Mouse (Mus musculus): ENCODE data around the gene Sytl3. TPM values are rescaled to one million over a fixed set of nuclear protein-coding genes. Genes with fewer than 3 reads are reported as not detected.
"Not testable (repeated sequence)": the region's sequence is repeated elsewhere in the genome, so short reads cannot be mapped to it uniquely, and the experiment has no call there.

Sytl3 gene
- polyA plus RNA-seq, 1 experiment from 2014 or later = 0.90 TPM

GRCm38 (mm10) chr17:6640771-6641429 lies 18.0 kb upstream of the Sytl3 start:
- ATAC-seq (ENCODE audit: low read depth) = peak; percentile 94
- WGBS = 48% methylated on average over 14 of the region's 14 CpGs
- peak overlapping the region; percentile 75 for H3K27ac ChIP-seq (ENCODE audit: low read length)
- not testable (repeated sequence) for H3K4me2 ChIP-seq (ENCODE audit: low read depth, low read length); H3K4me3 ChIP-seq (ENCODE audit: low read length); H3K4me1 ChIP-seq (replicated peaks; ENCODE audit: control insufficient read depth, insufficient read depth, low read length); H3K9me3 ChIP-seq (ENCODE audit: control insufficient read depth, low read length); H3K36me3 ChIP-seq (ENCODE audit: control insufficient read depth, insufficient read depth, low read length); H3K27me3 ChIP-seq (ENCODE audit: control insufficient read depth, insufficient read depth, low read depth, low read length); H3K9ac ChIP-seq (ENCODE audit: low read length)

DNA sequence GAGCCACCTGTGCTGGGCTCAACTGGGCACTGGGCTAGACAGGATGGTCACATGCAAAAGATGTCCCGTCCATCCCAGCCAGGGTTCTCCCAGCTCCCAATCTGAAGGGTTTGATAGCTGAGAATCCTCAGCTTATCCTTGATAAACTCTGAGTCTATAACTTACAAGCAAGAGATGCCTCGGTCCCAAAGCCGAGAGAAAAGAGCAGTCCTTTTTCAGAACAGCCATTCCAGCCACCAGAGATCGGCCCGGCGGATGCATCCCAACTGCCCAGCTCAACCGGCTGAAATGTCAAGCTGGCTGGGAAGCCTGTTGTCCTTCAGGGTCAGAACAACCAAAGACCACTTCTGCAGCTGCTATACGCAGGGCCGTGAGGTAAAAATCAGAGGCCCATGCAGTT lies 14.7 kb upstream of the Sytl3 start:
- H3K4me2 ChIP-seq (ENCODE audit: low read depth, low read length); ATAC-seq (ENCODE audit: low read depth); H3K4me1 ChIP-seq (replicated peaks; ENCODE audit: control insufficient read depth, insufficient read depth, low read length); H3K36me3 ChIP-seq (ENCODE audit: control insufficient read depth, insufficient read depth, low read length); H3K27ac ChIP-seq (ENCODE audit: low read length); H3K27me3 ChIP-seq (ENCODE audit: control insufficient read depth, insufficient read depth, low read depth, low read length); H3K9me3 ChIP-seq (ENCODE audit: control insufficient read depth, low read length); H3K9ac ChIP-seq (ENCODE audit: low read length); H3K4me3 ChIP-seq (ENCODE audit: low read length): not testable (repeated sequence)
- 87% methylated on average over 9 of the region's 9 CpGs for whole genome bisulfite sequencing

- H3K9me3 ChIP-seq (ENCODE audit: control insufficient read depth, low read length); H3K27me3 ChIP-seq (ENCODE audit: control insufficient read depth, insufficient read depth, low read depth, low read length); H3K36me3 ChIP-seq (ENCODE audit: control insufficient read depth, insufficient read depth, low read length); H3K4me2 ChIP-seq (ENCODE audit: low read depth, low read length); H3K4me3 ChIP-seq (ENCODE audit: low read length); H3K9ac ChIP-seq (ENCODE audit: low read length); H3K27ac ChIP-seq (ENCODE audit: low read length); ATAC-seq (ENCODE audit: low read depth); H3K4me1 ChIP-seq (replicated peaks; ENCODE audit: control insufficient read depth, insufficient read depth, low read length): not testable (repeated sequence)
- WGBS = 89% methylated on average over 4 of the region's 4 CpGs
Measured at GRCm38 (mm10) chr17:6644673-6645072, 14.2 kb upstream of the Sytl3 start.

DNA sequence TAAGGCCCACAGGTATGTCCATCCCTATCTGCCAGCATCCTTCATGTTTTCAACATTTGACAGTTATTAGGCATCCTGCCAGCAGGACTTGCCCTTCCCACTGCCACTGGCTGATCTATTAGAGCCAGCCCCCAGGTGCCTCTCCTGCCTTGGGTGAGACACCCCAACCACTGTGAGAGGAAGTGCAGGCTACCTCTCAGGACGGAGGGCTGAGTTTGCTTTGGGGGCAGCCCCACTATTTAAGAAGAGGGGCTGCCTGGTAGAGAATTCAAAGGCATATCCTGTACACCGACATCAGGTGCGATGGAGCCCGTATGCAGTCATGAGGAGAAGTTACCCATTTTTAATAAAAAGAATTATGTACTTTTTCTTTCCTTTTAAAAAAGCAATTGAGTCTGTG lies 13.2 kb upstream of the Sytl3 start:
- H3K4me3 ChIP-seq (ENCODE audit: low read length); H3K4me1 ChIP-seq (replicated peaks; ENCODE audit: control insufficient read depth, insufficient read depth, low read length); H3K4me2 ChIP-seq (ENCODE audit: low read depth, low read length); ATAC-seq (ENCODE audit: low read depth); H3K27ac ChIP-seq (ENCODE audit: low read length); H3K36me3 ChIP-seq (ENCODE audit: control insufficient read depth, insufficient read depth, low read length); H3K9me3 ChIP-seq (ENCODE audit: control insufficient read depth, low read length); H3K27me3 ChIP-seq (ENCODE audit: control insufficient read depth, insufficient read depth, low read depth, low read length); H3K9ac ChIP-seq (ENCODE audit: low read length): not testable (repeated sequence)
- WGBS = 76% methylated on average over 2 of the region's 4 CpGs

DNA sequence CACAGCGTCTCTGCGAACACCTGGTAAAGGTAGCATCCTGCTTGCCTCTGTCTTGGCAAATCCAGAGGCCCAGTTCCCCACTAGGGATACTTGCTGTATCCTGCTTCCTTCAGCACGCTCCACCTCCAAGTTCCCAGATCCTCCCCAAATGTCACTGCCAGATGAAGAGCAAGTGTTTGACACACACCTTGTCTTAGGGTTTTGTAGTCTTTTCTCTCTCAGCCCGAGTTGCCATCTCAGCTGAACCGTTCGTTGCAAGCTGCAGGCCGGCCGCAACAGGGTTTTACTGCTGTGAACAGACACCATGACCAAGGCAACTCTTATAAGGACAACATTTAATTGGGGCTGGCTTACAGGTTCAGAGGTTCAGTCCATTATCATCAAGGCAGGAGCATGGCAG lies 12.1 kb upstream of the Sytl3 start:
- H3K9me3 ChIP-seq (ENCODE audit: control insufficient read depth, low read length); H3K36me3 ChIP-seq (ENCODE audit: control insufficient read depth, insufficient read depth, low read length); H3K4me3 ChIP-seq (ENCODE audit: low read length); ATAC-seq (ENCODE audit: low read depth); H3K27me3 ChIP-seq (ENCODE audit: control insufficient read depth, insufficient read depth, low read depth, low read length); H3K27ac ChIP-seq (ENCODE audit: low read length); H3K4me2 ChIP-seq (ENCODE audit: low read depth, low read length); H3K4me1 ChIP-seq (replicated peaks; ENCODE audit: control insufficient read depth, insufficient read depth, low read length); H3K9ac ChIP-seq (ENCODE audit: low read length): not testable (repeated sequence)
- WGBS = 89% methylated on average over 8 of the region's 8 CpGs

DNA sequence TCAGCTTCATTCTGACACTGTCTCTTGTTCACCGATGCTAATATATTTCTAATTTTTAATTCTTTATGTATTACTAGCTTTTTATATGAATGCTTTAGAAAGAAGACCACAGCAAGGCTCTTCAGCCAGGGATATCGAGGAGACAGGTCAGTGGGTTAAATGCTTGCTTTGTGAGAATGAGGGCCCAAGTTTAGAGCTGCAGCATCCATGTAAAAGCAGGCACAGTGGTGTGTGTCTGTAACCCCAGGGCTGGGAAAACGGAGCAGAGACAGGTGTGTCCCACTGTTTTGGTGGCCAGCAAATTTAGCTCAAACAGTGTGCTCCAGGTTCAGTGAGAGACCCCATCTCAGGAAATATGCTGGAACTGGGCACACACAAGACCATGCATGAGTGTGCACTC lies 11.4 kb upstream of the Sytl3 start:
- H3K4me3 ChIP-seq (ENCODE audit: low read length); H3K36me3 ChIP-seq (ENCODE audit: control insufficient read depth, insufficient read depth, low read length); H3K27ac ChIP-seq (ENCODE audit: low read length); H3K9ac ChIP-seq (ENCODE audit: low read length); H3K27me3 ChIP-seq (ENCODE audit: control insufficient read depth, insufficient read depth, low read depth, low read length); H3K9me3 ChIP-seq (ENCODE audit: control insufficient read depth, low read length); ATAC-seq (ENCODE audit: low read depth); H3K4me1 ChIP-seq (replicated peaks; ENCODE audit: control insufficient read depth, insufficient read depth, low read length); H3K4me2 ChIP-seq (ENCODE audit: low read depth, low read length): not testable (repeated sequence)
- 94% methylated on average over 3 of the region's 3 CpGs for whole genome bisulfite sequencing

- not testable (repeated sequence) for H3K9me3 ChIP-seq (ENCODE audit: control insufficient read depth, low read length); H3K27me3 ChIP-seq (ENCODE audit: control insufficient read depth, insufficient read depth, low read depth, low read length); H3K4me1 ChIP-seq (replicated peaks; ENCODE audit: control insufficient read depth, insufficient read depth, low read length); ATAC-seq (ENCODE audit: low read depth); H3K36me3 ChIP-seq (ENCODE audit: control insufficient read depth, insufficient read depth, low read length); H3K4me3 ChIP-seq (ENCODE audit: low read length); H3K9ac ChIP-seq (ENCODE audit: low read length); H3K27ac ChIP-seq (ENCODE audit: low read length); H3K4me2 ChIP-seq (ENCODE audit: low read depth, low read length)
- WGBS = 85% methylated on average over 6 of the region's 7 CpGs
Measured at GRCm38 (mm10) chr17:6650904-6651565, 7.9 kb upstream of the Sytl3 start.

DNA sequence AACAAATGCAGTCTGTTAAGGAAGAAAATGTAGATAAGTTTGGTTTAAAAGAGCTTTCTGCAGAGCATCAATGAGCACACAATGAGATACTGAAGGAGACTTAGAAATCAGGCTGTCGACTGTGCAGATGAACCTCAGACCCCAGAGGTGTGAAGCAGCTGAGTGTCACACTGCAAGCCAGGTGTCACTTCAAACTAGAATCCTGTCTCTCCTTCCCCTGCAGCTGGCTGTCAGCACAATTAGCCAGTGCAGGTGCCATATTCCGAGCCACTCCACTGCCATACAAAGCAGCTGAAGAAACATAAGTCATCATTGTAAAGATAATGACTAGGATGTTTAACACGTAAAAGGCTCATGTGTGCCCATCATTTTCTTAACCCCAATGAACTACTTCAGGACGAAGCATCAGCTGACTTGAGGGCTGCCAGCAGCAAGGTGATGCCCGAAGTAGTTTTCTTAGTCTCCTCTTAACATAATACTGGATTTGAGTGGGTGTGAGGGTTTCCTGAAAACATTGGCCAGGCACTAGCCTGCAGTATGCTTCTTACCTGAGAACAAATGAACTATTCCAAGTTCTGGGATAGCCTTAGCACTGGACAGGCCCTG lies 5.4 kb upstream of the Sytl3 start:
- not testable (repeated sequence) for ATAC-seq (ENCODE audit: low read depth); H3K9me3 ChIP-seq (ENCODE audit: control insufficient read depth, low read length); H3K4me2 ChIP-seq (ENCODE audit: low read depth, low read length); H3K9ac ChIP-seq (ENCODE audit: low read length); H3K36me3 ChIP-seq (ENCODE audit: control insufficient read depth, insufficient read depth, low read length); H3K4me3 ChIP-seq (ENCODE audit: low read length); H3K27me3 ChIP-seq (ENCODE audit: control insufficient read depth, insufficient read depth, low read depth, low read length); H3K27ac ChIP-seq (ENCODE audit: low read length); H3K4me1 ChIP-seq (replicated peaks; ENCODE audit: control insufficient read depth, insufficient read depth, low read length)
- 79% methylated on average over 4 of the region's 5 CpGs for whole genome bisulfite sequencing

DNA sequence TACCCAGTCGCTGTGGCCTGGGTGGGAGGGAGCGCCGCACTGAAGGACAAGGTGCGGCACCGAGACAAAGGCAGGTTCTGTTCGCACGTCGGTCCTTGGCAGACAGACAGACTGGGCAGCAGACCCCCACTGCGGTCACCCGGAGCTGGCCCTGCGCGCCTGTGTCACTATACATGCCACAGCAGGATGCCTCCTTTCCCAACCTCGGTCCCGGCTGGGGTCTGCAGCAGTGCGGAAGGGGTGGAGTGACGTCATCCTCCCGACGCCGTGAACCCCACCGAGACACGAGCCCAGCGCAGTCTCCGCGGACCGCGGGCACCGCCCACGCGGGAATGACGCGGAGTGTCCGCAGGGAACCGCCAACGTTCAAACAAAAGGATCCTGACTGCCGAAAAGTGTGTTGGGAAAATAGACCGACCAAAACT lies 3.8 kb upstream of the Sytl3 start:
- peak overlapping the region; percentile 60 for H3K4me3 ChIP-seq (ENCODE audit: low read length)
- H3K27me3 ChIP-seq (ENCODE audit: control insufficient read depth, insufficient read depth, low read depth, low read length); H3K9me3 ChIP-seq (ENCODE audit: control insufficient read depth, low read length); H3K4me1 ChIP-seq (replicated peaks; ENCODE audit: control insufficient read depth, insufficient read depth, low read length); H3K36me3 ChIP-seq (ENCODE audit: control insufficient read depth, insufficient read depth, low read length): not testable (repeated sequence)
- H3K27ac ChIP-seq (ENCODE audit: low read length) = peak overlapping the region; percentile 82
- peak overlapping the region; percentile 70 for H3K9ac ChIP-seq (ENCODE audit: low read length)
- WGBS = under 1% methylated on average over 35 of the region's 36 CpGs
- ATAC-seq (ENCODE audit: low read depth) = peak; percentile 84
- peak overlapping the region; percentile 54 for H3K4me2 ChIP-seq (ENCODE audit: low read depth, low read length)

Data from lung, embryonic 16.5 days (tissue).